Mouse (Mus musculus) spleen, adult 10 weeks (tissue): Measurements from ENCODE around the gene Top3b. TPM values are rescaled to one million over a fixed set of nuclear protein-coding genes. Genes with fewer than 3 reads are reported as not detected.

Source experiments
- polyA plus RNA-seq: library from polyadenylated mRNA; stranded (reverse); fragments of 350-450 nt; fragmentation: Illumina TruSeq; extraction: RNeasy Lipid Tissue Mini Kit (QIAGEN cat#74804); gene quantifications from one replicate; pipeline ENCODE4 v1.2.3, GENCODE M21; 2015; ENCODE audit warnings: low replicate concordance; ENCODE audit not compliant: insufficient read depth

Top3b gene
- polyA plus RNA-seq, result 78.8 TPM

GRCm38 (mm10) chr16:16870617-16871331 is at the start of gene Top3b, which contains the start of gene Vpreb1:
Gene Top3b (plus strand): TSS chr16:16870736.
Gene Vpreb1 (minus strand): TSS chr16:16870843.

GRCm38 (mm10) chr16:16828757-16829615 is 41.5 kb upstream of the Top3b start, which contains the start of gene Spag6l:
Gene Spag6l (minus strand): TSS chr16:16829456.

GRCm38 (mm10) chr16:16863978-16864377 is 6.6 kb upstream of the Top3b start, which contains the start of gene Igll1:
Gene Igll1 (minus strand): TSS chr16:16863985.

GRCm38 (mm10) chr16:16896382-16897055 is 26.0 kb downstream of the Top3b start, which contains the start of gene Ppm1f:
Gene Ppm1f (plus strand): TSS chr16:16896469.

Other genes starting within 250 kb of the Top3b start
- not detected for gene Olfr19, start 194.3 kb upstream of the Top3b start, polyA plus RNA-seq
- not detected for gene Spag6l, start 41.3 kb upstream of the Top3b start, polyA plus RNA-seq
- gene Igll1, start 6.8 kb upstream of the Top3b start, polyA plus RNA-seq, result not detected
- gene Vpreb1, start 107 bp downstream of the Top3b start, polyA plus RNA-seq, result 0.70 TPM
- gene Ppm1f, start 25.7 kb downstream of the Top3b start, polyA plus RNA-seq, result 17.6 TPM
- gene Mapk1, start 112.6 kb downstream of the Top3b start, polyA plus RNA-seq, result 218 TPM
- gene Ypel1, start 199.0 kb downstream of the Top3b start, polyA plus RNA-seq, result 0.62 TPM
- gene Ppil2, start 240.5 kb downstream of the Top3b start, polyA plus RNA-seq, result 141 TPM